Mouse (Mus musculus) stomach, embryonic 16.5 days (tissue): ENCODE data around the gene Hmg20b. TPM values are rescaled to one million over a fixed set of nuclear protein-coding genes. Genes with fewer than 3 reads are reported as not detected.

Experiments used
- ATAC-seq: fragments of 200-750 bp; cut with Nextera tagmentation; 2 replicates; pipeline ENCODE4 v1.8.0; 2017; ENCODE audit warnings: moderate number of reproducible peaks, moderate TSS enrichment; ENCODE audit not compliant: insufficient read depth, low FRiP score
- H3K27ac ChIP-seq: fragments of 300-500 bp; sonication (generic); 2 replicates; pipeline ENCODE4 v1.5.1; 2014; ENCODE audit warnings: low read length
- H3K27me3 ChIP-seq: fragments of 300-500 bp; sonication (generic); 2 replicates; pipeline ENCODE4 v1.6.1; 2014; ENCODE audit warnings: low read length, control low read depth, mixed read lengths; ENCODE audit not compliant: control insufficient read depth, insufficient read depth
- H3K36me3 ChIP-seq: fragments of 300-500 bp; sonication (generic); 2 replicates; pipeline ENCODE4 v1.6.1; 2014; ENCODE audit warnings: low read length; ENCODE audit not compliant: control insufficient read depth, insufficient read depth
- H3K4me1 ChIP-seq: fragments of 300-500 bp; sonication (generic); 2 replicates; pipeline ENCODE4 v1.6.1; 2014; ENCODE audit warnings: low read length, control low read depth, mixed read lengths; ENCODE audit not compliant: control insufficient read depth, insufficient read depth
- H3K4me2 ChIP-seq: fragments of 300-500 bp; sonication (generic); 2 replicates; pipeline ENCODE4 v1.6.1; 2014; ENCODE audit warnings: low read depth, low read length, mixed read lengths
- H3K4me3 ChIP-seq: fragments of 300-500 bp; sonication (generic); replicated peaks from 2 replicates; pipeline ENCODE4 v1.5.1; 2014; ENCODE audit warnings: mild to moderate bottlenecking, low read length
- H3K9ac ChIP-seq: fragments of 300-500 bp; sonication (generic); 2 replicates; pipeline ENCODE4 v1.6.1; 2014; ENCODE audit warnings: low read length
- H3K9me3 ChIP-seq: fragments of 300-500 bp; sonication (generic); replicated peaks from 2 replicates; pipeline ENCODE4 v1.6.1; 2016; ENCODE audit warnings: low read length, control low read depth; ENCODE audit not compliant: control insufficient read depth
- WGBS: fragments of 180-500 bp; shearing (Covaris S2); extraction: QIAGEN DNeasy Blood & Tissue Kit; methylation state at CpG from one replicate; pipeline ENCODE4 v1.1.7; 2014; 5-methylcytosine and 5-hydroxymethylcytosine counted together
- microRNA-seq: library from miRNA; unstranded; fragments of <30 nt; microRNA quantifications from one replicate; pipeline ENCODE4, GENCODE M21; 2016
- polyA plus RNA-seq: library from polyadenylated mRNA; unstranded; fragments of >200 nt; fragmentation: Nextera tagmentation; extraction: Ambion mirVana; gene quantifications from 2 replicates; pipeline ENCODE4 v1.2.1, GENCODE M21; 2015

Hmg20b gene
- polyA plus RNA-seq, 1 experiment from 2014 or later = 67.7 TPM

DNA sequence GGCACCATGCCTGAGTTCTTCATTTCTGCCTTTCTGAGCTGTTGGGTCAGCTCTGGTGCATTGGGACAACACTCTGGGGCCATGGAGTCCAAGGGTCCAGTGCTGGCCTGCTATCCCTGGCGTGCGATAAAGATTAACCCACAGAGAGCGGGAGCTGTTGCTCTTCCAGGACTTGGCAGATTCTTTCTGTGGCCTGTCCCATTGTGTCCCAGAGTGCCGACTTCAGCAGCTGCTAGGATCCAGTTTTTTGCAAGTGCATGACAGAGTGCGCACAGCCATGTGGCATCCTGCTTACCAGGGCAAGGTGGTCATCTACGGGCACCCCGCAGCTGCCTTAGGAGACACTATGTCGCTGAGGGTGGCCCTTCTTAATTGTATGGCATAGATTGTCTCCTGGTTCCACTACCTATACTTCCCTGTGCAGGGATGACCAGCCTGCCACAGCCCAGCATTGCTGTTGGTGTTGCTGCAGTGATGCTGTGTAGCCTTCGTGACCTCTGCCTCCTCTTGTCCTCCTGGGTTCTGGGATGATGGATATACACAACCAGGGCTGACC is 49.9 kb downstream of the Hmg20b start:
- no peak overlapping the region; the same call in 1 of the 2 replicates for H3K27ac ChIP-seq
- 77% methylated on average over 9 of the region's 9 CpGs for WGBS
- no peak for ATAC-seq

GRCm38 (mm10) chr10:81299585-81300351 is 50.5 kb downstream of the Hmg20b start:
- Histone ChIP-seq H3K4me3 (no peak overlapping the region), H3K27me3 (no peaks in the 10 kb centered on the region), H3K9ac (peak overlapping the region; percentile 39; the same call in 1 of the 2 replicates), H3K4me2 (no peak overlapping the region), H3K9me3 (no peaks in the 10 kb centered on the region), H3K36me3 (no peaks in the 10 kb centered on the region), H3K4me1 (peaks cover 43% of the 10 kb centered on the region), H3K27ac (no peak overlapping the region; the same call in 1 of the 2 replicates)
- no peak for ATAC-seq
- WGBS = 83% methylated on average over 14 of the region's 14 CpGs

More for the DNA sequence above, 49.9 kb downstream of the Hmg20b start:
- Histone ChIP-seq H3K9ac (peak overlapping the region; percentile 39; the same call in 1 of the 2 replicates), H3K4me2 (no peak overlapping the region), H3K27me3 (no peaks in the 10 kb centered on the region), H3K9me3 (no peaks in the 10 kb centered on the region), H3K4me1 (peaks cover 44% of the 10 kb centered on the region), H3K4me3 (no peak overlapping the region), H3K36me3 (no peaks in the 10 kb centered on the region)

- no peak overlapping the region for H3K4me2 ChIP-seq
- no peak for ATAC-seq
- H3K27ac ChIP-seq = peak overlapping the region; percentile 73; the same call in 1 of the 2 replicates
These were observed 51.7 kb downstream of the Hmg20b start for GRCm38 (mm10) chr10:81298369-81299100.

GRCm38 (mm10) chr10:81297845-81298244 is 52.4 kb downstream of the Hmg20b start:
- no peak overlapping the region for H3K4me3 ChIP-seq
- H3K27me3 ChIP-seq = no peaks in the 10 kb centered on the region
- WGBS = 47% methylated on average over 10 of the region's 10 CpGs
- peak overlapping the region; percentile 31; the same call in 1 of the 2 replicates for H3K9ac ChIP-seq
- no peak for ATAC-seq
- peak overlapping the region; percentile 73 for H3K27ac ChIP-seq
- H3K4me1 ChIP-seq = peaks cover 45% of the 10 kb centered on the region
- no peaks in the 10 kb centered on the region for H3K36me3 ChIP-seq
- no peak overlapping the region for H3K4me2 ChIP-seq
- H3K9me3 ChIP-seq = no peaks in the 10 kb centered on the region

More at GRCm38 (mm10) chr10:81298369-81299100, 51.7 kb downstream of the Hmg20b start:
- H3K4me3 ChIP-seq = no peak overlapping the region
- peaks cover 51% of the 10 kb centered on the region for H3K4me1 ChIP-seq
- H3K9me3 ChIP-seq = no peaks in the 10 kb centered on the region
- H3K27me3 ChIP-seq = no peaks in the 10 kb centered on the region
- WGBS = 91% methylated on average over 17 of the region's 17 CpGs
- no peaks in the 10 kb centered on the region for H3K36me3 ChIP-seq
- H3K9ac ChIP-seq = no peak overlapping the region

- Histone ChIP-seq H3K4me2 (no peak overlapping the region), H3K9ac (peak overlapping the region; percentile 31; the same call in 1 of the 2 replicates), H3K9me3 (no peaks in the 10 kb centered on the region), H3K4me3 (no peak overlapping the region), H3K27me3 (no peaks in the 10 kb centered on the region), H3K4me1 (peaks cover 39% of the 10 kb centered on the region), H3K36me3 (no peaks in the 10 kb centered on the region), H3K27ac (peak overlapping the region; percentile 73)
- ATAC-seq = no peak
- 73% methylated on average over 6 of the region's 6 CpGs for WGBS
These were observed 53.0 kb downstream of the Hmg20b start for GRCm38 (mm10) chr10:81297246-81297645.

Small RNA genes within 50 kb of the gene (microRNA-seq; reads per million reads assigned to microRNA genes)
- not detected for gene Mir6913

Other genes starting within 250 kb of the Hmg20b start
- gene Map2k2, start 244.6 kb downstream of the Hmg20b start, polyA plus RNA-seq = 143 and 145 TPM in 2 replicates
- gene Zbtb7a, start 215.3 kb downstream of the Hmg20b start, polyA plus RNA-seq = 36.6 and 47.4 TPM in 2 replicates
- gene Pias4, start 182.6 kb downstream of the Hmg20b start, polyA plus RNA-seq = 34.8 and 35.8 TPM in 2 replicates
- 533 and 575 TPM in 2 replicates for gene Eef2, start 173.8 kb downstream of the Hmg20b start, polyA plus RNA-seq
- 30.5 and 32.4 TPM in 2 replicates for gene Dapk3, start 167.5 kb downstream of the Hmg20b start, polyA plus RNA-seq
- not detected in 2 replicates for gene 4930442H23Rik, start 166.6 kb downstream of the Hmg20b start, polyA plus RNA-seq
- gene Nmrk2, start 148.4 kb downstream of the Hmg20b start, polyA plus RNA-seq = 0.57 TPM in 1 of 2 replicates, not detected in the other
- 1.5 TPM in 2 replicates for gene Atcay, start 119.6 kb downstream of the Hmg20b start, polyA plus RNA-seq
- gene Zfr2, start 117.3 kb downstream of the Hmg20b start, polyA plus RNA-seq = 5.3 and 5.9 TPM in 2 replicates
- 3.6 and 4.2 TPM in 2 replicates for gene Matk, start 97.5 kb downstream of the Hmg20b start, polyA plus RNA-seq
- 197 and 220 TPM in 2 replicates for gene Mrpl54, start 83.5 kb downstream of the Hmg20b start, polyA plus RNA-seq
- gene Apba3, start 83.5 kb downstream of the Hmg20b start, polyA plus RNA-seq = 61.6 and 66.9 TPM in 2 replicates
- 29.1 and 35.7 TPM in 2 replicates for gene Tjp3, start 58.9 kb downstream of the Hmg20b start, polyA plus RNA-seq
- gene Pip5k1c, start 57.5 kb downstream of the Hmg20b start, polyA plus RNA-seq = 40.8 and 41.8 TPM in 2 replicates
- 22.4 and 26.7 TPM in 2 replicates for gene Cactin, start 29.4 kb downstream of the Hmg20b start, polyA plus RNA-seq
- 28.1 and 31.5 TPM in 2 replicates for gene Tbxa2r, start 21.7 kb downstream of the Hmg20b start, polyA plus RNA-seq
- 0.05 TPM in 1 of 2 replicates, not detected in the other for gene Gipc3, start 7.2 kb downstream of the Hmg20b start, polyA plus RNA-seq
- gene Mfsd12, start 7.0 kb upstream of the Hmg20b start, polyA plus RNA-seq = 7.3 and 8.6 TPM in 2 replicates
- gene 4930404N11Rik, start 15.3 kb upstream of the Hmg20b start, polyA plus RNA-seq = 2.9 and 3.0 TPM in 2 replicates
- gene Fzr1, start 28.0 kb upstream of the Hmg20b start, polyA plus RNA-seq = 69.2 and 79.0 TPM in 2 replicates
- 77.4 and 79.6 TPM in 2 replicates for gene Dohh, start 33.9 kb upstream of the Hmg20b start, polyA plus RNA-seq
- gene Gm48551, start 34.0 kb upstream of the Hmg20b start, polyA plus RNA-seq = 3.0 and 3.8 TPM in 2 replicates
- gene Gm48552, start 38.5 kb upstream of the Hmg20b start, polyA plus RNA-seq = 1.3 and 1.5 TPM in 2 replicates
- gene Smim24, start 42.6 kb upstream of the Hmg20b start, polyA plus RNA-seq = 61.8 and 65.3 TPM in 2 replicates
- 74.8 and 82.5 TPM in 2 replicates for gene Nfic, start 105.2 kb upstream of the Hmg20b start, polyA plus RNA-seq
- 1.3 and 1.5 TPM in 2 replicates for gene Celf5, start 132.2 kb upstream of the Hmg20b start, polyA plus RNA-seq
- 88.4 and 96.7 TPM in 2 replicates for gene Ncln, start 145.9 kb upstream of the Hmg20b start, polyA plus RNA-seq
- 1.2 TPM in 2 replicates for gene S1pr4, start 149.7 kb upstream of the Hmg20b start, polyA plus RNA-seq
- gene Gna15, start 173.7 kb upstream of the Hmg20b start, polyA plus RNA-seq = 9.0 and 11.0 TPM in 2 replicates
- gene Gna11, start 194.7 kb upstream of the Hmg20b start, polyA plus RNA-seq = 101 and 105 TPM in 2 replicates
- 325 and 351 TPM in 2 replicates for gene Aes, start 209.0 kb upstream of the Hmg20b start, polyA plus RNA-seq
- gene Tle2, start 224.1 kb upstream of the Hmg20b start, polyA plus RNA-seq = 20.6 and 23.6 TPM in 2 replicates